Mouse (Mus musculus): ENCODE results near the gene Cldn17.

Gene Cldn17

GRCm38 (mm10) chr16:88506878-88507277, at the start of gene Cldn17:
Gene Cldn17 (minus strand): TSS chr16:88506978.
- no peak for DNase-seq (ENCODE audit: low spot score)

- DNase-seq (ENCODE audit: low spot score) = no peak
Observed at GRCm38 (mm10) chr16:88542488-88542887, 35.7 kb upstream of the Cldn17 start.

DNA sequence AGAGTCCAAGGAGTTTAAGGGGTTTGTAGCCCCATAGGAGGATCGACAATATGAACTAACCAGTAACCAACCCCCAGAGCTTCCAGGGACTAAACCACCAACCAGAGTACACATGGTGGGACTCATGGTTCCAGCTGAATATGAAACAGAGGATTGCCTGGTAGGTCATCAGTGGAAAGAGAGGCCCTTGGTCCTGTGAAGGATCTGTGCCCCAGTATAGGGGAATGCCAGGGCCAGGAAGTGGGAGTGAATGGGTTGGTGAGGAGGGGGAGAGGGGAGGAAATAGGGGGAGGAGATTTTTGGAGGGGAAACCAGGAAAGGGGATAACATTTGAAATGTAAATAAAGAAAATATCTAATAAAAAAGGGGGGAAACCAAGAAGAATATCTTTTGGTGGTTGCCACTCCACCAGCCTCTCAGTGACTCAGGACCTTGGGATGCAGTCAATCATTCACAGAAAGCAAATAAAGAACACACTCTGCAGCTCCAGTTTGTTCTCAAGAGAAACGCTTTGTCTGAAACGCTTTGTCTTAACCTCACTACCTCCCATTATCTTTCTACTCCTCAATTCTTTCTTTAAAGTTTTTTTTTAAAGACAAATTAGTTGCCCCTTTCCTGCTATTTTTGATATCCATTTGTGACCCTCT, 33.2 kb upstream of the Cldn17 start:
- DNase-seq (ENCODE audit: low spot score) = no peak

GRCm38 (mm10) chr16:88511348-88511747, 4.6 kb upstream of the Cldn17 start:
- no peak for DNase-seq (ENCODE audit: low spot score)

DNA sequence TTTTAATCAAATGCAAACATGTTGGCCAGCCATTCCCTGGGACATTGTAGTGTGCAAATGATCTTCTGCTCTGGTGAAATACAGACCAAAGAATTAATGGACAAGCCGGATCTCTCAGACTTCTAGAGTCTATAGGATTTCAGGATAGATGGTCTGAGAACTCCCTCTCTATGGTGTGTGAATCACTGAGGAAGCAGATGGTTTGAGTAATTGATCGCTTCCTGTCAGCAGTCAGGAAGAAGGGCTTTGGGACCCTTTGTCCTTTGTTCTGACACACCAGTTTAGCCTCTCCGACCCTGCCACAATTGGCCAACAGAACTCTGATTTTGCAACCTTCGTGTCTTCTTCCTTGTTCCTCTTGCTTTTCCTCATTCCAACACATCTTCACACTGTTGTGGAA, 1.4 kb upstream of the Cldn17 start:
- DNase-seq (ENCODE audit: low spot score) = no peak

- DNase-seq (ENCODE audit: low spot score) = no peak
Observed at GRCm38 (mm10) chr16:88506338-88506737, 440 bp downstream of the Cldn17 start.

GRCm38 (mm10) chr16:88488096-88488495, 18.7 kb downstream of the Cldn17 start:
- DNase-seq (ENCODE audit: low spot score) = no peak

GRCm38 (mm10) chr16:88480011-88480774, 26.6 kb downstream of the Cldn17 start:
- DNase-seq (ENCODE audit: low spot score) = no peak

DNA sequence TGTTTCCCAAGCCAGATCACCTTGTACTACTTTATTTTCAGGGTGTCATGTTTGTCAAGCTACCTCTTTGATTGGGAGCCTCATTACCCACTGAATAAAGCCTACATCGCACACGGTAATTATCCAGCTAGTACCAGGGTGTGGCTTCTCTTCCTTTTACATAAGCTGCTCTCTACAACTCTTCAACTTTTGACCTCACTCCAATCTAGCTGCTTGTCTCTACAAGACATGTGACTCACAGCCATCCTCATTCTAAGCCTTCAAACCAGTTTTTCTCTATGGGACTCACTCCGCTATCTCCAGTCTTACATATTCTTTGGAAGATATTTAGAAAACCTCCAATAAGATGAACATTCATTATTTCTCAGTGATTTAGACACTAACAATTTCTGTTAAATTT, 43.5 kb downstream of the Cldn17 start:
- DNase-seq (ENCODE audit: low spot score) = no peak

Measured in spleen, adult 12 weeks (tissue).